Mouse (Mus musculus) heart, postnatal 0 days (tissue): ENCODE measurements at regions not wholly inside any gene's neighbourhood (a gene's known extent, or its start where the extent isn't known, plus 50 kb on each side); places are given as distances from the start of the nearest gene placed in this dataset.

Experiments
- ATAC-seq: fragments of 200-750 bp; cut with Nextera tagmentation; 2 replicates; pipeline ENCODE4 v1.8.0; 2017; ENCODE audit warnings: low read depth, moderate number of reproducible peaks, moderate library complexity; ENCODE audit not compliant: insufficient read depth
- DNase-seq: peaks from one replicate; pipeline ENCODE4 v3.0.0-alpha.2; 2016; ENCODE audit warnings: low spot score
- H3K27ac ChIP-seq: fragments of 300-500 bp; sonication (generic); 2 replicates; pipeline ENCODE4 v1.5.1; 2014; ENCODE audit warnings: low read depth, mild to moderate bottlenecking
- H3K27me3 ChIP-seq: fragments of 300-500 bp; sonication (generic); 2 replicates; pipeline ENCODE4 v1.6.1; 2014; ENCODE audit warnings: low read length, mixed read lengths; ENCODE audit not compliant: control insufficient read depth, insufficient read depth
- H3K36me3 ChIP-seq: fragments of 300-500 bp; sonication (generic); replicated peaks from 2 replicates; pipeline ENCODE4 v1.6.1; 2014; ENCODE audit warnings: low read length, mixed read lengths; ENCODE audit not compliant: control insufficient read depth, insufficient read depth
- H3K4me1 ChIP-seq: fragments of 300-500 bp; sonication (generic); 2 replicates; pipeline ENCODE4 v1.6.1; 2014; ENCODE audit warnings: antibody characterized with exemption; ENCODE audit not compliant: control insufficient read depth, insufficient read depth
- H3K4me2 ChIP-seq: fragments of 300-500 bp; sonication (generic); 2 replicates; pipeline ENCODE4 v1.6.1; 2014; ENCODE audit warnings: low read depth, mild to moderate bottlenecking, low read length, moderate library complexity
- H3K4me3 ChIP-seq: fragments of 300-500 bp; sonication (generic); 2 replicates; pipeline ENCODE4 v1.5.1; 2014; ENCODE audit warnings: low read depth, low read length
- H3K9ac ChIP-seq: fragments of 300-500 bp; sonication (generic); replicated peaks from 2 replicates; pipeline ENCODE4 v1.6.1; 2014; ENCODE audit warnings: low read depth, low read length, mixed read lengths
- H3K9me3 ChIP-seq: fragments of 300-500 bp; sonication (generic); replicated peaks from 2 replicates; pipeline ENCODE4 v1.6.1; 2016; ENCODE audit warnings: low read length; ENCODE audit not compliant: control insufficient read depth
- CTCF ChIP-seq: IDR thresholded peaks from 2 replicates; pipeline ENCODE4 v1.5.1; 2016; ENCODE audit warnings: antibody characterized with exemption, control low read depth, low read depth
- EP300 ChIP-seq: IDR thresholded peaks from 2 replicates; pipeline ENCODE4 v1.6.1; 2016; ENCODE audit warnings: antibody characterized with exemption, low read depth
- WGBS: fragments of 180-500 bp; shearing (Covaris S2); extraction: QIAGEN DNeasy Blood & Tissue Kit; methylation state at CpG from one replicate; pipeline ENCODE4 v1.1.7; 2014; 5-methylcytosine and 5-hydroxymethylcytosine counted together

DNA sequence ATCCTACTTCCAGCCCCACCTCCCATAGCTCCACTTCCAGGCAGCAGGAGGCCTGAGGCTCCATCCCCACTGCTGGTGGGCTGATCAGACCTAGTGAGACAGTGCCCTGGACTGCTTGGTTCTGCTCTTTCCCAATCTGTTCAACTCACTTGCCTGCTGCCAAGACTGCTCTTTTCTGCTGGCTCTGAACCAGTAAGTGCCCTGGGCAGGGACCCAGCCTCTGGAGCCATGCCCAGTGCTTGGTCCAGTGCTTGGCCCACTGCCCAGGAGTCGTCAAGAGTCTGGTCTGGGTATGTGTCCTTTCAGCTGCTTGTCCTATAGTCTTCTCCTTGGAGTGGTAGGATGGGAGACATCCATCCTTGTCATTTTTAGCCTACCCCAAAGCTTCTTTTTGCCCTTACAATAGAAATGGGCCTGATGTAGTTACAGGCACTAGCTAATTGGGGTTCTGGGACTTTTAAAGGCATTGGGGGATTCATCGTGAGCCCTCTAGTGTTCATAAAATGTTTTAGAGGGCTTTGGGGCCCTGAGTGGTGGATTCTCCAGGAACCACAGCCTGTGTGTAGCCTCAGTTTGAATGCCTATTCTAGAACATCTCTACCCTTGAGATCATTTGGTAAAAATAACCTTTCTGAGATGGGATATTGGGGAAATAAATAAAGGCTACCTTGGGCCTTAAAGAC is 94.7 kb upstream of the Ssbp2 start:
- H3K4me3 ChIP-seq: no peak overlapping the region
- WGBS: 21% methylated on average over 2 of the region's 2 CpGs
- no peaks in the 10 kb centered on the region for H3K27me3 ChIP-seq
- peaks cover 15% of the 10 kb centered on the region for H3K4me1 ChIP-seq
- no peak for TF ChIP-seq CTCF
- TF ChIP-seq EP300: no peak
- no peak overlapping the region for H3K9ac ChIP-seq
- ATAC-seq: peak; percentile 85
- H3K9me3 ChIP-seq: no peaks in the 10 kb centered on the region
- H3K36me3 ChIP-seq: no peaks in the 10 kb centered on the region
- no peak overlapping the region for H3K4me2 ChIP-seq
- peak; percentile 80 for DNase-seq
- H3K27ac ChIP-seq: 0 out of 2 replicates have a peak overlapping the region, but pooled peaks have one; percentile 24

DNA sequence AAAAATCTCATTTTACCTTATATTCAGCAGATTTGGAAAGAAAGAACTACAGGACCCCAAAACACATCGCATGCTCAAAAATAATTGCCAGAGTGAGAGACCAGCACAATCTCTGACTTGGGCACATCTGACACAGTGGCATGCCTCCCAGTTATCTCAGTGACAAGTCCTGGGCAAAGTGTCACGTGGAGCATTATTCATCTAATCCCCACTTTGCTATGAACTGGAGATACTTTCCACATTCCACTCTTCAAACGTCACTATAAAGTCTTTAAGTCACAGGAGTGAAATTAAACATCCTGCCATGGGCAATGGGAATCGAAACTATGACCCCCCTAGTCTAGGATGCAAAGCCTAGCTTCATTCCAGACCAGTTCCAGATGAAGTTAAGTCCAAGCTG is 93.5 kb upstream of the Ssbp2 start:
- no peak overlapping the region for H3K4me3 ChIP-seq
- H3K4me2 ChIP-seq: no peak overlapping the region
- peaks cover 18% of the 10 kb centered on the region for H3K4me1 ChIP-seq
- no peak for DNase-seq
- no peaks in the 10 kb centered on the region for H3K27me3 ChIP-seq
- TF ChIP-seq EP300 (no peak), CTCF (no peak)
- no peak overlapping the region for H3K9ac ChIP-seq
- H3K27ac ChIP-seq: no peak overlapping the region
- no peaks in the 10 kb centered on the region for H3K9me3 ChIP-seq
- ATAC-seq: no peak
- no peaks in the 10 kb centered on the region for H3K36me3 ChIP-seq
- WGBS: 32% methylated on average over 4 of the region's 4 CpGs

DNA sequence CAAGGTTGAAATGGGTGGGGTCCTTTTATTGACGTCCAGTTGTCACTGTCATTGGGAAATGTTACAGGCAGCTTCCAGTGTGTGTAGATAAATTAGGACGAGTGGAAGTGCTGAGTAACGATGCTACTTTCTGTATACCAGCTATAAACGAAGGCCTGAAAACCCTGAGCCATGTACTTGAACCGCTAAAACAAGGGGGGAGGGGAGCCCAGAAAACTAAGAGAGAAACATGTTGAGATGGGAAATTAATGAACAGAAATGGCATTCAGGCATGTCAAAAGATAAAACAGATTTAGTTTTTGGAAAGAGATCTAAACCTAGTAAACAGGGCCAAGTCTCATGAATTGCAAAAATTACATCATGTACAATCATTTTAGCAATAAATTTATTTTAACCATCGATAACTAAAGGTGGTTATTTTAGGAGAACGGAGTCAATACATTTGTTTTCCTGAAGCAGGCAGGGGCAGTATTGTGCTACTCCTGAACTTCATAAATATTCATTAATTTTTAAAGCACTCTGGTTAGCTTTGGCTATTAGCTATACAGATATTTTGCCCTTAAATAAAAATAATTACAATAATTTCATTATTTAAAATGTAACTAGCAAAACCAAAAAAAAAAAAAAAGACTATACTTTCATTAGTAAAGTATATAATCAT is 92.1 kb upstream of the Ssbp2 start:
- no peaks in the 10 kb centered on the region for H3K27me3 ChIP-seq
- H3K4me2 ChIP-seq: no peak overlapping the region
- ATAC-seq: no peak
- no peaks in the 10 kb centered on the region for H3K36me3 ChIP-seq
- TF ChIP-seq EP300 (no peak), CTCF (no peak)
- H3K27ac ChIP-seq: no peak overlapping the region
- no peaks in the 10 kb centered on the region for H3K9me3 ChIP-seq
- peaks cover 29% of the 10 kb centered on the region for H3K4me1 ChIP-seq
- no peak for DNase-seq
- 53% methylated on average over 7 of the region's 7 CpGs for WGBS
- H3K9ac ChIP-seq: no peak overlapping the region
- H3K4me3 ChIP-seq: no peak overlapping the region

DNA sequence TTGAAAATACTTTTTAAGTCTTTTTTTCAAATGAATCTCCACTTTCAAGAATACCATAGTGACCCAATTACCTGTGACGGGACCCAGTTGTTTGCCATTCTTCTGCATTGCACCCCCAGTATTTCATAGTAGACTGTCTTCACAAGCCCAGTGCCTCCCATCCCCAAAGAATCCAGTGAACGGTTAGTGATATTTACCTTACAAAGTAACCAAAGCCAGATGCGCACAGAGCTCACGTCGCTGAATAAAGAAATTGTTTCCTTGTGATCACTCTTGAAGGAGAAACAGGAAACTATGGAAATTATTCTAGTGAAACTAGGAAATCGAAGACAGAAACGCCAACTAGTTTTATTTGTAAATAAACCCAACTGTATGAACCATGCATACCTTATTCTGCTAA is 91.4 kb upstream of the Ssbp2 start:
- Histone ChIP-seq H3K27ac (no peak overlapping the region), H3K4me3 (no peak overlapping the region), H3K9me3 (no peaks in the 10 kb centered on the region), H3K36me3 (no peaks in the 10 kb centered on the region), H3K9ac (no peak overlapping the region), H3K27me3 (no peaks in the 10 kb centered on the region), H3K4me2 (no peak overlapping the region), H3K4me1 (peaks cover 29% of the 10 kb centered on the region)
- TF ChIP-seq CTCF (no peak), EP300 (no peak)
- 91% methylated on average over 7 of the region's 7 CpGs for WGBS
- ATAC-seq (no peak), DNase-seq (no peak)

DNA sequence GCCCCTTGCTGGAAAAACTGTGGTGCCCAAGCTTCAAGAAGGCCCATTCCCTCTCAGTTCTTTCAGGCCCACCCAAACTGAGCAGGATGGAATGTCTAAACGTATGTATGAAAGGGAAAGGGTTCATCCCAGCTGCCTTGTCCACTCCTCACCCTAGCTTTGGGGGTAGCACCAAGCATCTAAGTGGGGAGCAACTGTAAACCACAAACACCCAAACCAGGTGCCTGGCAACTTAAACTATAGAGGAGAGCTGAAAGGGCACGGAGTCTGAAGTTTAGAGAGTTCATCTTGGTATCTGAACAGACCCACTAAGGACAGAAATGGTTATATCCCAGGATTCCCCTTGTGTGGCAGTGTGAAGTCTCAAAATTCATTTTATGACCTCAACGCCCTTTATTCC is 90.1 kb upstream of the Ssbp2 start:
- ATAC-seq: no peak
- TF ChIP-seq EP300 (no peak), CTCF (no peak)
- no peaks in the 10 kb centered on the region for H3K9me3 ChIP-seq
- no peaks in the 10 kb centered on the region for H3K36me3 ChIP-seq
- peak overlapping the region; percentile 70 for H3K9ac ChIP-seq
- peaks cover 29% of the 10 kb centered on the region for H3K4me1 ChIP-seq
- H3K27me3 ChIP-seq: no peaks in the 10 kb centered on the region
- no peak for DNase-seq
- 62% methylated on average over 3 of the region's 3 CpGs for WGBS
- H3K4me2 ChIP-seq: peak overlapping the region; percentile 79
- peak overlapping the region; percentile 50; the same call in 1 of the 2 replicates for H3K4me3 ChIP-seq
- H3K27ac ChIP-seq: peak overlapping the region; percentile 99
